Mouse (Mus musculus) Muller cell, postnatal 12 days (primary cell): ENCODE results near the gene Rasa4.
A peak's percentile ranks its signal among the peaks of the same experiment; 100 is the strongest.
"Not testable (repeated sequence)": the region's sequence is repeated elsewhere in the genome, so short reads cannot be mapped to it uniquely, and the experiment has no call there.

Source experiments
- DNase-seq: peaks from one replicate; pipeline ENCODE4 v3.0.0-alpha.2; 2015; ENCODE audit errors: inconsistent ontology term

The Rasa4 gene

GRCm38 (mm10) chr5:136066404-136067148, 17.1 kb upstream of the Rasa4 start:
- not testable (repeated sequence) for DNase-seq

- no peak for DNase-seq
Observed at GRCm38 (mm10) chr5:136069411-136069810, 14.3 kb upstream of the Rasa4 start.

DNA sequence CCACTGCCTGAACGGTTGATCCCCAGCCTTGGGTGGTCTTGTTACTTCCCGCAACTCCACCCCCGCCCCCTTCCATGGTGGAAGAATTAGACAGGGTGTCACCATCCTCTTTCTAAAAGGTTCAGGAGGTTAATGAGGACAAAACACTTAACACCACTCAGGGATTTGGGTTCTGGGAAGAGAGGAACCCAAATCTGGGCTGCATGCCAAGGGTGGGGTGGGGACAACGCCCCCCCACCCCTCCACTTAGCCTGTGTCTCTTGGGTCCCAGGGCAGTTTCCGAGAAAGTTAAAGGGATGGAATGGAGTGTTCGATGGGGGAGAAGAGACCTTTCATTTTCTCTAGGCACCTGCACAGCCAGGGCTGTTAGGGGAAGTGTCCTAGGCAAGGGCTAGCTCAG, 10.7 kb upstream of the Rasa4 start:
- DNase-seq: no peak

GRCm38 (mm10) chr5:136073526-136073925, 10.2 kb upstream of the Rasa4 start:
- no peak for DNase-seq

- DNase-seq: no peak
Observed at GRCm38 (mm10) chr5:136075076-136075475, 8.6 kb upstream of the Rasa4 start.

GRCm38 (mm10) chr5:136076284-136076683, 7.4 kb upstream of the Rasa4 start:
- no peak for DNase-seq

GRCm38 (mm10) chr5:136077001-136077550, 6.6 kb upstream of the Rasa4 start:
- DNase-seq: no peak

GRCm38 (mm10) chr5:136078136-136078535, 5.6 kb upstream of the Rasa4 start:
- no peak for DNase-seq

DNA sequence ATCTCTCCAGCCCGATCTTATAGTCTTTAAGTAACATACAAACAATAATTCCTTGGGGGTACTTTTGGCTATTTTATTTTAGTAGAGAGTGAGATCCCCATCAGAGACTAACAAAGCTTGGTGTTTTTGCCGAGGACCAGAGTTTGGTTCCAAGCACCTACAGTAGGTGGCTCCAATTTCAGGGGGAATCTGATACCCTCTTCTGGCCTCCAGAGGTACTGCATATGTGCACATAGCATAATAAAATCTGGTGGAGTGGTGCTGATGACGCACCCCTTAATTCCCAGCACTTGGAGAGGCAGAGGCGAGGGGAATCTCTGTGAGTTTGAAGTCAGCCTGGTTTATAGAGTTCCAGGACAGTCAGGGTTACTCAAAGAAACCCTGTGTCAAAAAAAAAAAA, 1.4 kb upstream of the Rasa4 start:
- no peak for DNase-seq

GRCm38 (mm10) chr5:136084144-136084881, 597 bp downstream of the Rasa4 start:
- peak; percentile 45 for DNase-seq

DNA sequence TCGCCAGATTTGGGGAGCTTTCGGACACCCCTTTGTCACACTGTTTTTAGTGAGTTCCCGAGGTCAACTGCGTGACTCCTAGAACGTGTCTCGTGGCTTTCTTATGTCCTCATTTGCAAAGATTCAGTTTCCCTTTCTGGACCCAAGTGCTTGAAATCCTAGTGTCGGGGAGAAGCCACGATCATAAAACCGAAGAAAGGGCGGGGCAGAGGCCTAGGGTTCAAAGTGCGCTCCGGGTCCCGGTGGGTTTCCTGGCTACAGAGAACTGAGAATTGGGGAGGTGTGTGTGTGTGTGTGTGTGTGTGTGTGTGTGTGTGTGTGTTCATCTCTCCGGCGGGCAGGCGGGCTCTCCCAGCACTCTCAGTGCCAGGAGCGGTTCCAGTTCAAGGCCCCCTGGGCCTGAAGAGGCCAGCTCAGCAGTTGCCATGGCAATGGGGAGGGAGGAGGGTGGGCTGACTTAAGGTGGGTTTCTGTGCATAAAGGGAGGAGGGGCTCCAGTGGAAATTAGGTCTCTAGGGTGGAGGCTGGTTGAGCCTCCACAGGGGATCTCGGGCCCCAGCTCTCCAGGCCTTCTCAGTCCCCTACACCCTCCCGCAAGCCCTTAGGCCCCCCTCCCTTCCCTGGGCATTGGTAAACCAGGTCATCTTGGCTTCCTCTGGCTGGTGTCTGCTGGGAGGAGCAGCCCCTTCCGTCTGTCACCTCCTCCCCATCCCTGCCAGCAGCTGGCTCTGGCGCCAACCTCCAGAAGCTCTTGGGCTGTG, 1.4 kb downstream of the Rasa4 start:
- peak; percentile 70 for DNase-seq

DNA sequence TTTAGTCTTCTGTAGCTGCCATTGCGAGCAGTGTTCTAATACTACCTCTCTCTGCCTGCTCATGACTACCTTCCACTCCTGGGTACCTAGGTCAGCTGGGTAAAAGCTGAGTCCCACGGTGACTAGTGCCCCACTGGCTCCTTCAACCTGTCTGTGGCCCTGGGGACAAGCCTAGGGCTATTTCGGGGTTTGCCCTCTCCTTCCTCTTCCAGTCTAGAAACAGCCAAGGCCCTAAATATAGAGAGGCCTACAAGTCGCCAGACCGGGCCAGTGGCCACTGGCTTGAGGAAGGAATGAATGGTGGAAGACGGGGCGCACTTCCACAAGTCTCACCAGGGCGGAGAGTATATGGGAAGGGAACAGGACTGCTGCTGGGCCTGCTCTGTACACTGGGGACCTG, 2.6 kb downstream of the Rasa4 start:
- no peak for DNase-seq

GRCm38 (mm10) chr5:136088821-136089575, 5.3 kb downstream of the Rasa4 start:
- no peak for DNase-seq

DNA sequence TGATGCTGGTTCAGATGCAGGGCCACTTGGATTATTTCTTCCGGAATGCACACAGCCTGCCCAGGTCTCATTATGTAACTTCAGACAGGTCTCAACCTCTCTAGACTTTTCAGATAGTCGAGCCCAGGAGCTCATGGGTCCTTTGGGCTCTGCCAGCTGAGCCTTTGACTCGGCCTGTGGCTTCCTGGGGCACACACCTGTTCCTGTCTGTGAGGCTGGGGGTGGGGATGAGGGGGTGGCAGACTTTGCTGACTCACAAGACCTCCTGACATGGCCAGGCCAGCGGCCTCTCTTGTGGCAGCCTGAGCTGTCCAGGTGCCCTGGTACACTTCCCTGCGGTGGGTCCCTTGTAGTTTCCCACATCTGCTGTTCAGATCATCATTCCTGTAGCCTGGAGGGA, 8.2 kb downstream of the Rasa4 start:
- no peak for DNase-seq

DNA sequence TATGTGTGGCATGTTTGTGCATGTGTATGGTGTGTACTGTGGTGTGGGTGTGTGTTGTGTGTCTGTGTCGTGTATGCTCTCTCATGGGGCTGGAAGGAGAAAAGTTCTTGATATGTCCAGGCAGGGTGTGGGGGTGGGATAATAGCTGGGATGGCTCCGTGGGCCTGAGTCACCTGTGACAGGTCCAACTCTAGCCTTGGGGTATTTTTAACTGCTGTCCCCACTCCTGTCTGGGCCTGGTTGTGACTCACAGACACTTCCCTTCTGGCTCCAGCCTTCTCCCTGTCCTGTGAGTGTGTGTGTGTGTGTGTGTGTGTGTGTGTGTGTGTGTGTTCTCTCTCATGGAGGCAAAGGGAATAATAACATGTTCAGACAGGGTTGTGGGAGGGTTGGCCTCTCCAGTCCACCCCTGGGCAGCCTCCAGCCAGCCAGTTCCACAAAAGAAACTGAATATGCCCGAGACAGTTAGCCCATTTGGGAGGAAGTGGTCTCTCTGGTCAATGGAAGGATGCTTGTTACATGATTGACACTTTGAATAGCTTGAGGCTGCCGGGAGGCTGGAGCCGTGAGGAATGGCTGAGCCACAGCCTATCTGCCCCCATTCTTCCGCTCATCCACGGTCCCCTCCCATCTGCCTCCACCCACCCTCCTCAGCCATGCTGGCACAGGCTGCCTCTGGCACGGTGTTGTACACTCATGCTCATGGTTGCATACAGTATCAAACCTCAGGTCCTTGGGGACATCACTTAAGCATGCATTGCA, 10.7 kb downstream of the Rasa4 start:
- peak; percentile 69 for DNase-seq

- DNase-seq: no peak
Observed at GRCm38 (mm10) chr5:136095089-136095488, 11.4 kb downstream of the Rasa4 start.

- no peak for DNase-seq
Observed at GRCm38 (mm10) chr5:136098536-136098935, 14.8 kb downstream of the Rasa4 start.

GRCm38 (mm10) chr5:136102099-136102820, 18.5 kb downstream of the Rasa4 start:
- peak; percentile 42 for DNase-seq

- no peak for DNase-seq
Observed at GRCm38 (mm10) chr5:136104511-136104910, 20.8 kb downstream of the Rasa4 start.

DNA sequence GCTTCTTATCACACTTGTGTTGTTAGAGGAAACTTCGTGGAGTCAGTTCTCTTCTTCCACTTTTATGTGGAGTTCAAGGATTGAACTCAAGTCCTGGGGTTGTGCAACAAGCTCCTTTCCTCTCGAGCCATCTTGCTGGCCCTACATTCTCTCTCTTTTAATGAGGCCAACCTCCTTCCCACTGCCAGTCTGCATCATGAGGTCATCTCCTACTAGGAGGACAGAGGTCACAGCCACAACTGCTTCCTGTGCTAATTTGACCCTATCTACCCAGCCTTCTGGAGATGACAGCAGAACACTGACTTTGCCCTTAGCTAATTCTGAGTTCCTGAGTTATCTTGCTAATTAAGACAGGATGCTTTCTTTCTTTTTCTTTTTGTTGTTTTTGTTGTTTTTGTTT, 24.8 kb downstream of the Rasa4 start:
- DNase-seq: peak; percentile 11
